Mouse (Mus musculus): ENCODE measurements around the gene Bex6.

DNA sequence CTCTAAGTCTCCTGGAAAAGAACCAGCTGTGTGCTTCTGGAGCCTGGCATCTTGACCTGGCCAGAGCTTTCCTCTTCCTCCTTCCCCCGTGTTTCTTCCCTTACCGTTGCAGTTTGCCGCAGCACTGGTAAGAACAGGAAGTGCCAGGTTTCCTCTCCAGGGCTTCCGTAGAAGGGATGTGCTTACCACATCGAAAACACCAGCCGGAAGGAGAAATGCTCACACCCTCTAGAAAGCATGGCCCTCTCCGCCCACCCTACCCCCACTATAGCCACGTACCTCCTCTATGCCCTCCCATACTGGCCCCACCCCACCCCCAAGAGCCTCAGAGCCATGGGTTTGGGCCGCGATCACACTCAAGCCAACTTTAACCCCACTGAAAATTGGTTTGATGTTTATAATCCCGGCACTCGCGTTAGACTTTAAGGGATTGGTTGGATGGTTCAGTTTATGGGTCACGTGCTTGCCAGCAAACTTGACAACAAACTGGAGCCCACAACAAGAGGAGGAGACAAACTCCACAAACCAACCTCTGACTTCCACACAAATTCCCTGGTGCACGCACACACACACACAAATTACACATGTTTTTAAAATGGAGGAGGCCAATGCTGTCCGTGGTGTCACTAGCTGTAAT, 49.3 kb upstream of the Bex6 start:
- no peak for TF ChIP-seq EP300 (IDR thresholded peaks at IDR 0.05; ENCODE audit: insufficient read depth, low read depth, low read length)
- TF ChIP-seq POLR2A (IDR thresholded peaks at IDR 0.05; ENCODE audit: insufficient read depth, low read length), result no peak

All from ES-Bruce4 (cell line).